Mouse (Mus musculus) v-Abl transformed pro-B cells (cell line): ENCODE measurements at regions not wholly inside any gene's neighbourhood (a gene's known extent, or its start where the extent isn't known, plus 50 kb on each side); places are given as distances from the start of the nearest gene placed in this dataset.

ENCODE experiments used
- in situ Hi-C, 2 experiments: fragments of 400-800 bp; cut with MboI; formaldehyde crosslinking; loops; one replicate each; pipeline ENCODE4 v1.15.1; 2025; ENCODE audit not compliant: unreplicated experiment in 2 of 2

- in situ Hi-C loops: no loop called here
Observed at GRCm38 (mm10) chr7:83140658-83141057, 273.5 kb downstream of the Mex3b start.

- in situ Hi-C loops: no loop called here
Observed at GRCm38 (mm10) chr7:83144018-83144417, 276.9 kb downstream of the Mex3b start.

DNA sequence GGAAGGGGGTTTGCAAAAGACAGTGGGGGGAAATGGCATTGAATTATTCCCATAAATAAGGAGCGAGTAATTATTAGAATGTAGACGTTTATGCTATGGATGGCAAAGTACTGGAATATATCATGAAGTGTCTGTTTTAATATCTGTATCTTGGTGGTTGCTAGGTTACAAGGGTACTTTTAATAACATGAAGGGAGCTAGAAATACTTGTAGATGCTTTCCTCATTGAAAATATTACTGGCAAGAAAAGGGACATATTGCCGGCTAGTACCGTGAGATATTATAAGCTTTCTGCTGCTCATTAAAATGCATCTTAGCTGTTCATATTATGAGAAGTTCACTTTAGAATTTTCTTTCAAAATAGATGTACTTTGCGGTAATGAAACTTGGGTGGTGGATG lies 278.4 kb downstream of the Mex3b start:
- in situ Hi-C loops: no loop called here

DNA sequence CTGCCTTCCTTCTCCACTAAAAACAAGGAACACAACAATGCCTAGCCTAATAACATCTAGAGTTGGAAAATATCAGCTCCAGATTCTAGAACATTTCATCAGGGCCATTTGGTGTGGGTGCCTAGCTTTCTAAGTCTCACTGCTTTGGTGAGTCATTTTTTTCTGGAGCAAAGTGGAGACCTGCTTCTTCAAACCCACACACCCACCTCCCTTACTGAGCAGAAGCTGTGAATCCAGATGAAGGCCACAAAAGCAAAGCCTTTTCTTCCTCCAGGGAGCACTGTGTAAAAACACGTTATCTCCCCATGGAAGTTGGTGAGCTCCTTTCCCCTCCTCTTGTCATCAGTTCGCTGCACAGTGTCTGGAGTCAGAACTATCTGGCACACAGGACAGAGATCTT lies 294.1 kb downstream of the Mex3b start:
- in situ Hi-C loops: no loop called here

DNA sequence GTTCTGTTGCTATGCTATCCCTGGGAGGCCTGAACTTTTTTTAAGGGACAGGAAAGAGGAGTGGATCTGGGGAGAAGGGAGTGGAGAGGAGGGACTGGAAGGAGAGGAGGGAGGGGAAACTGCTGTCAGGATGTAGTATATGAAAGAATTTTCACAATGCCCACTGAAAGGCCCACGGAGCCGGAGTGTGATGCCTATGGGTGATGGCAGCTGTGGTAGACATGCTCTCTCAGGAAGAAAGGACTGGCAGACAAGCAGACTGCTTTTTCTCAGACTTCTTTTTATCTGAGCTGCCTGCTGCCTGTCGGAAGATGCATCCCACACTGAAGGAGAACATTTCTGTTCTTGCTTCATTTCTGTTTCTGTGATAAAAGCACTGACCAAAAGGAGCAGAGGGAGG lies 295.7 kb downstream of the Mex3b start:
- in situ Hi-C loops: no loop called here

DNA sequence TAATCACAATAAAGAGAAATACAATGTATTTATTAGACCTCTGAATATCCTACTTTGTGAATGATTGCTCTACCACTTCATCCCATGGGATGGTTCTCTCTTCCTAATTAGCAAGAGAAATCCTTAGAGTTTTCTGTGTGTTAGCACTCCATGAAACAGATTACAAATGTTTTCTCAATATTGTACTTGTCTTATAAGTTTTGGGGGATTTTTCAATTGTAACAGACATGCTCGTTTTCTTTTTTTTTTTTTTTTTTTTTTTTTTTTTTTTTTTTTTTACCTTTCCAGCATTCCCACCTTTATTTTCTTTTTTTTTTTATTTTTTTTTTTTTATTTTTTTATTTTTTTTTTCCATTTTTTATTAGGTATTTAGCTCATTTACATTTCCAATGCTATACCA lies 312.3 kb downstream of the Mex3b start:
- in situ Hi-C loops: no loop called here

GRCm38 (mm10) chr7:83186341-83186740 lies 319.2 kb downstream of the Mex3b start:
- in situ Hi-C loops: no loop called here

GRCm38 (mm10) chr7:83195896-83196537 lies 328.9 kb downstream of the Mex3b start:
- in situ Hi-C loops: no loop called here

DNA sequence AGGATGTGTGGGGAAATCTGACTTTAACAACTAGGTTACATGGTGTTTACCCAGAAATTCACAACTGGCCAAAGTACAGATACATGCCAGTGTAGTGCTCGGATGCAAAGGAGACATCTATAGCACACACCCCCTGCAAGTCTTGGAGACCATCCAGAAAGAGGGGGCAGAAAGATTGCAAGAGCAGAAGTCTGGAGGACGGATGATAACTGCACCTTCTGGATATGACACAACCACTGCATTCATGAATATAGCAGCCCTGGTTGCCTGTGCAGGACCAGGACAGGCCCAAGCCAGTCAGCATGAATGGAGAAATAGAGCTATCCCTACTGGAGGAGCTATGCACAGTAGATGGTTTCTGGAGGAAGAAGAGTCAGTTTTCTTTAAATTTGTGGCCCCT lies 330.4 kb downstream of the Mex3b start:
- in situ Hi-C loops: no loop called here

DNA sequence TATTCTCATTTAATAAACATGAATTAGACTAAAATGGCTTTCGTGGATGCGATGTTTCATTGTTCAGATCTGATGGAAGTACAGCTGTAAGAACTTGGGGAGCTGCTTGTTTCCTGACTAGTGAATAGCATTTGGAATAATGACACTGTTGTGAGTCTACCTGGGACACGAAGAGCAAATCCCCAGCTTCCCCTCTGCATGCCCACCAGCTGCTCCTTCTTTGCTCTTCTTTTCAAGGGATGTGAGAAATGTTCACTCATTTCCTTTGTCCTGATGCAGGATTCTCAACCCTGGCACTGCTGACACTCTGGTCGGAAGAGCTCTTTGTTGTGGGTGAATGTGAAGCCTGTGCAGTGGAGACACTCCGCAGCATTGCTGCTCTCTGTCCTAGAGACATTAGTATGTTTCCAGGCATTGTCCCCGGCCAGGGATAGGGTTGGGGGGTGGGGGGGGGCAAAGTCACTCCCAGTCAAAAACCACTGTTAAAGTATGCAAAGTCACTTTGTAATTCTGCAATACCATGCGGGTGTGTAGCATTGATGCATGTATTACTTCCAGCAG lies 334.1 kb downstream of the Mex3b start:
- in situ Hi-C loops: no loop called here

- in situ Hi-C loops: no loop called here
Observed at GRCm38 (mm10) chr7:83201768-83202493, 334.8 kb downstream of the Mex3b start.

- in situ Hi-C loops: no loop called here
Observed at GRCm38 (mm10) chr7:83203311-83204012, 336.3 kb downstream of the Mex3b start.

GRCm38 (mm10) chr7:83204013-83204365 lies 336.9 kb downstream of the Mex3b start:
- in situ Hi-C loops: no loop called here

GRCm38 (mm10) chr7:83204701-83205100 lies 337.6 kb downstream of the Mex3b start:
- in situ Hi-C loops: no loop called here

DNA sequence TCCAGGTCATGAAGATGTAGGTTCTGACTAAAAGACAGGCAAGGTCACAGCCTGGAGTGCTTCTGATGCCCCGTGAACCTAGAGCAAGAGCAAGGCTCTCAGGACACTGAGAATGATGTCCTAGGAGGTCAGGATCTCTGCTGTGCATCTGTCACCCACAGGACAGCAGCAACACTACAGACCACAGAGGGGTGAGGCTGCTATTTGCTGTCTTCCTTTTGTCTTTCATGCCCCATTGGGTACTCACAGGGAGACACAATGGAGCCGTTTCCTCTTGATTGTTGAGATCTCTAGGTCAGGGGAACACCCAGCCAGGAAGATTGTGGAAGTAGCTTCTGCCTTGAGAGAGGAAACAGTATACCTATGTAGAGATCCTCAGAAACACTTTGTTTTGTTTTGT lies 339.9 kb downstream of the Mex3b start:
- in situ Hi-C loops: no loop called here

GRCm38 (mm10) chr7:83211611-83212010 lies 344.5 kb downstream of the Mex3b start:
- in situ Hi-C loops: no loop called here

DNA sequence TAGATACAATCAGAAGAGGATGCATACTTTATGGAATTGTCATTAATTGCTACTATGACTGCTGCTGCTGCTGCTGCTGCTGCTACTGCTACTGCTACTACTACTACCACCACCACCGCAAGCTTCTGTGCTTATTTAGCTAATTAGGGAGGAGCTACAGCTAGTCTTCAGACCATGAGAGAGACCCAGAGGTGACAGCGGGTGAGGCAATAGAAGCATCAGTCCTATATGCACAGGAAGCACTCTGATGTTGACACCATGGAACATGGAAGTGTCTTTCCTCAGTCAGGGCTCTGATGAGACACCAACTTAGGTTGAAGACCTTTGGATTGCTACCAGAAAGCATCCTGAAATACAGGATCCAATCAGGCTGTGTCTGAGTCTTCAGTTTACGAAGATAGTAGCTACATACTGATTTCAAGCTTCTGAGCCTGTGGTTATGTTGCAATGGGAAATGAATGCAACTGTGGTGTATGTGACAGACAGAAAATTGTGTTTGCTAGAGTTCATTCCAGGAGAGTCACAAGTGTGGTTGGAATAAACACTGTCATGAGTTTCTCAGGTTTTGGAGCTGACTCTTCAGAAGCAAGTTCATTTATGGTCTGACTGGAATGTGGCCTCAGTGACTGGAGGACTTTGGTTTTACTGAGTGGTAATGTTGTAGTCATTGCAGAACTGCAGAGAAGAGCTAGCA lies 355.0 kb downstream of the Mex3b start:
- in situ Hi-C loops: no loop called here

GRCm38 (mm10) chr7:83227262-83228108 lies 357.2 kb upstream of the Tmc3 start:
- in situ Hi-C loops: no loop called here

DNA sequence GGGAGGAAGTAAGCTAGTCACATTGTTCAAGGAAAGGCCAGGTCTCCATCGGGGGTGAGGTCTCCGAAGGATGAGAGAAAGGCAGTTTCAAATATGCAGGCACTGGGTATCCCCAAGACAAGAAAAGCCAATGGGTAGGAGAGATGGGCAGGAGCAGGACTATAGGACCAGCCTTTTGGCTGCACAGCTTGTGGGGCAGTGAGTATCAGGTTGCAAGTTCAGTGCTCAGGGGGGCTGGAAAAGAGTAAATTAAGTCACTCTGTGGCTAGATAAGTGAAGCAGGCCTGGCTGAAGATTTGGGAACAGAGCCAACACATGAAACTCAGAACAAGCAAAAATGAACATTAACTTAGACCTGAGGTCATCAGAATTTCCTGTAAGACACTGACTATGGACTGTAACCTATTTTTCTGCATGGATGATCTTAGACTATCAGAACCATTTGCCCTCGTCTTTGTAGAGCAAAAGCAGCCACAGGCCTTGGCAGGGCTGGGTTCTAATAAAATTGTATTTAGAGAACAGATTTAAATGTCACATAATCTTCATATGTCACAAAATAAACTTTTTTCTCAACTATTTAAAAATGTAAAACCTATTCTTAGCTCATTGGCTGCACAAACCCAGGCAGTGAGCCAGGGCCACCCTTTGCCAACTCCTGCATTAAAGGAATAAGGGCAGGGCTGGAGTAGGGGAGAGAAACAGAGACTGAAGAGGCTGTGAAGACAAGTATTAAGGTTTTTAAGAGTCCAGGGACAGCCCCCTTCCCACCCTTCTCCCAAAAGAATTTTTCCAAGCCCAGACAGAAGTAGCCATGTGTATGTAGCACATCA lies 354.0 kb upstream of the Tmc3 start:
- in situ Hi-C loops: no loop called here
